Mouse (Mus musculus) cerebellum, adult 2 months (tissue): ENCODE results near the gene Gm17190.

ENCODE experiments used
- CTCF ChIP-seq: fragments of 200-500 bp; IDR thresholded peaks from 2 replicates; pipeline ENCODE4 v1.5.1; 2011; ENCODE audit warnings: low read depth, mild to moderate bottlenecking, control low read depth, low read length, moderate library complexity, borderline replicate concordance; ENCODE audit not compliant: insufficient read depth
- POLR2A ChIP-seq: fragments of 200-500 bp; IDR thresholded peaks from 2 replicates; pipeline ENCODE4 v1.6.1; 2011; ENCODE audit warnings: low read length, control low read depth, borderline replicate concordance; ENCODE audit not compliant: insufficient read depth

DNA sequence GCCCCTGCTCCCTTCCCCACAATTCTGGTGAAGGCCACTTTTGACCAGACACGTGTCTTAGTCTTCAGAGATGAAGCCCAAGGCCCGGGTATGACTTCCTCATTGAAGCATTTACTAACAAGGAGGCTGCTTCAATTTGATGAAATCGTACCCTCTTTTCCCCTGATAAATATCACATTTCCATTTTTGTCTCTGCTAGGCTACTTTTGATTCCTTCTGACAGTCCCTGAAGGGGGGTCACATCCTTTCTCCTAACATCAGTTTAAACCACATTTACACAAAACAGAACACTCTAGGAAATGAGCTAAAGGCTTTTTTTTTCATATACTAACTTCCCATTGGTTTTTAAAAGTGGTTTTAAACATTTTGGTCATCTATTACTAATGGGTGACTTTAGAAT, 29.1 kb upstream of the Gm17190 start:
- TF ChIP-seq CTCF = no peak
- TF ChIP-seq POLR2A = no peak
